Mouse (Mus musculus): ENCODE data around the gene Hectd2. TPM values are rescaled to one million over a fixed set of nuclear protein-coding genes. Genes with fewer than 3 reads are reported as not detected.
A peak's percentile ranks its signal among the peaks of the same experiment; 100 is the strongest.

The Hectd2 gene
- polyA plus RNA-seq (2015; fragmentation: Nextera tagmentation; extraction: Ambion mirVana): 1.9 and 2.1 TPM in 2 replicates

GRCm38 (mm10) chr19:36554046-36554784, at the start of gene Hectd2:
TSS of gene Hectd2 (plus strand) at chr19:36554639.
- WGBS: under 1% methylated on average over 45 of the region's 92 CpGs
- no peak within 1 kb of the TSS for H3K27ac ChIP-seq (ENCODE audit: low read length)
- no peaks in the 10 kb centered on the region for H3K4me1 ChIP-seq (ENCODE audit: insufficient read depth, low read length)
- peak within 1 kb of the TSS; percentile 84 for H3K9ac ChIP-seq (replicated peaks; ENCODE audit: low read length)
- peak within 1 kb of the TSS; percentile 61 for H3K4me3 ChIP-seq (ENCODE audit: low read length)
- peaks cover 10% of the 10 kb centered on the region for H3K27me3 ChIP-seq (ENCODE audit: insufficient read depth, low read length)
- H3K4me2 ChIP-seq (replicated peaks; ENCODE audit: low read depth, low read length): peak within 1 kb of the TSS; percentile 78
- ATAC-seq (ENCODE audit: low FRiP score, low TSS enrichment): peak; percentile 92
- no peaks in the 10 kb centered on the region for H3K36me3 ChIP-seq (ENCODE audit: insufficient read depth, low read length)
- H3K9me3 ChIP-seq (ENCODE audit: low read length): no peaks in the 10 kb centered on the region

GRCm38 (mm10) chr19:36504716-36505115, 49.7 kb upstream of the Hectd2 start:
- 94% methylated on average over 2 of the region's 2 CpGs for WGBS
- no peak for ATAC-seq (ENCODE audit: low FRiP score, low TSS enrichment)

GRCm38 (mm10) chr19:36511305-36511704, 43.1 kb upstream of the Hectd2 start:
- no peaks in the 10 kb centered on the region for H3K4me1 ChIP-seq (ENCODE audit: insufficient read depth, low read length)
- H3K4me2 ChIP-seq (replicated peaks; ENCODE audit: low read depth, low read length): no peak overlapping the region
- H3K9me3 ChIP-seq (ENCODE audit: low read length): no peaks in the 10 kb centered on the region
- H3K9ac ChIP-seq (replicated peaks; ENCODE audit: low read length): no peak overlapping the region
- no peaks in the 10 kb centered on the region for H3K27me3 ChIP-seq (ENCODE audit: insufficient read depth, low read length)
- no peaks in the 10 kb centered on the region for H3K36me3 ChIP-seq (ENCODE audit: insufficient read depth, low read length)
- H3K27ac ChIP-seq (ENCODE audit: low read length): no peak overlapping the region
- no peak overlapping the region for H3K4me3 ChIP-seq (ENCODE audit: low read length)
- WGBS: 77% methylated on average over 1 of the region's 1 CpGs
- no peak for ATAC-seq (ENCODE audit: low FRiP score, low TSS enrichment)

More at GRCm38 (mm10) chr19:36504716-36505115, 49.7 kb upstream of the Hectd2 start:
- Histone ChIP-seq H3K4me1 (ENCODE audit: insufficient read depth, low read length) (no peaks in the 10 kb centered on the region), H3K36me3 (ENCODE audit: insufficient read depth, low read length) (no peaks in the 10 kb centered on the region), H3K27ac (ENCODE audit: low read length) (no peak overlapping the region), H3K27me3 (ENCODE audit: insufficient read depth, low read length) (no peaks in the 10 kb centered on the region), H3K9me3 (ENCODE audit: low read length) (no peaks in the 10 kb centered on the region), H3K4me3 (ENCODE audit: low read length) (no peak overlapping the region), H3K4me2 (replicated peaks; ENCODE audit: low read depth, low read length) (no peak overlapping the region), H3K9ac (replicated peaks; ENCODE audit: low read length) (no peak overlapping the region)

GRCm38 (mm10) chr19:36518461-36518860, 36.0 kb upstream of the Hectd2 start:
- WGBS: 36% methylated on average over 2 of the region's 2 CpGs
- Histone ChIP-seq H3K4me3 (ENCODE audit: low read length) (no peak overlapping the region), H3K27ac (ENCODE audit: low read length) (peak overlapping the region; percentile 21; the same call in 1 of the 2 replicates), H3K9ac (replicated peaks; ENCODE audit: low read length) (no peak overlapping the region), H3K4me1 (ENCODE audit: insufficient read depth, low read length) (no peaks in the 10 kb centered on the region), H3K27me3 (ENCODE audit: insufficient read depth, low read length) (no peaks in the 10 kb centered on the region), H3K9me3 (ENCODE audit: low read length) (no peaks in the 10 kb centered on the region), H3K4me2 (replicated peaks; ENCODE audit: low read depth, low read length) (no peak overlapping the region), H3K36me3 (ENCODE audit: insufficient read depth, low read length) (no peaks in the 10 kb centered on the region)
- ATAC-seq (ENCODE audit: low FRiP score, low TSS enrichment): 0 out of 2 replicates have a peak, but pooled peaks have one; percentile 42

GRCm38 (mm10) chr19:36521568-36521967, 32.9 kb upstream of the Hectd2 start:
- Histone ChIP-seq H3K4me3 (ENCODE audit: low read length) (no peak overlapping the region), H3K9me3 (ENCODE audit: low read length) (no peaks in the 10 kb centered on the region), H3K4me1 (ENCODE audit: insufficient read depth, low read length) (no peaks in the 10 kb centered on the region), H3K36me3 (ENCODE audit: insufficient read depth, low read length) (no peaks in the 10 kb centered on the region), H3K27me3 (ENCODE audit: insufficient read depth, low read length) (no peaks in the 10 kb centered on the region), H3K9ac (replicated peaks; ENCODE audit: low read length) (no peak overlapping the region), H3K27ac (ENCODE audit: low read length) (no peak overlapping the region), H3K4me2 (replicated peaks; ENCODE audit: low read depth, low read length) (no peak overlapping the region)
- WGBS: 83% methylated on average over 2 of the region's 2 CpGs
- ATAC-seq (ENCODE audit: low FRiP score, low TSS enrichment): no peak

- WGBS: 64% methylated on average over 3 of the region's 3 CpGs
- Histone ChIP-seq H3K9ac (replicated peaks; ENCODE audit: low read length) (no peak overlapping the region), H3K4me2 (replicated peaks; ENCODE audit: low read depth, low read length) (no peak overlapping the region)
Observed at GRCm38 (mm10) chr19:36522558-36523195, 31.8 kb upstream of the Hectd2 start.

GRCm38 (mm10) chr19:36525071-36525470, 29.4 kb upstream of the Hectd2 start:
- no peak for ATAC-seq (ENCODE audit: low FRiP score, low TSS enrichment)

More at GRCm38 (mm10) chr19:36522558-36523195, 31.8 kb upstream of the Hectd2 start:
- Histone ChIP-seq H3K27ac (ENCODE audit: low read length) (no peak overlapping the region), H3K4me1 (ENCODE audit: insufficient read depth, low read length) (no peaks in the 10 kb centered on the region), H3K9me3 (ENCODE audit: low read length) (no peaks in the 10 kb centered on the region), H3K27me3 (ENCODE audit: insufficient read depth, low read length) (no peaks in the 10 kb centered on the region), H3K36me3 (ENCODE audit: insufficient read depth, low read length) (no peaks in the 10 kb centered on the region), H3K4me3 (ENCODE audit: low read length) (no peak overlapping the region)
- no peak for ATAC-seq (ENCODE audit: low FRiP score, low TSS enrichment)

GRCm38 (mm10) chr19:36533082-36533481, 21.4 kb upstream of the Hectd2 start:
- Histone ChIP-seq H3K4me3 (ENCODE audit: low read length) (no peak overlapping the region), H3K27ac (ENCODE audit: low read length) (no peak overlapping the region), H3K36me3 (ENCODE audit: insufficient read depth, low read length) (no peaks in the 10 kb centered on the region), H3K4me2 (replicated peaks; ENCODE audit: low read depth, low read length) (no peak overlapping the region), H3K9ac (replicated peaks; ENCODE audit: low read length) (no peak overlapping the region), H3K27me3 (ENCODE audit: insufficient read depth, low read length) (no peaks in the 10 kb centered on the region), H3K4me1 (ENCODE audit: insufficient read depth, low read length) (peaks cover 12% of the 10 kb centered on the region; the same call in 1 of the 2 replicates), H3K9me3 (ENCODE audit: low read length) (no peaks in the 10 kb centered on the region)
- no peak for ATAC-seq (ENCODE audit: low FRiP score, low TSS enrichment)
- 60% methylated on average over 5 of the region's 5 CpGs for WGBS

More at GRCm38 (mm10) chr19:36525071-36525470, 29.4 kb upstream of the Hectd2 start:
- Histone ChIP-seq H3K4me3 (ENCODE audit: low read length) (no peak overlapping the region), H3K36me3 (ENCODE audit: insufficient read depth, low read length) (no peaks in the 10 kb centered on the region), H3K4me2 (replicated peaks; ENCODE audit: low read depth, low read length) (no peak overlapping the region), H3K27me3 (ENCODE audit: insufficient read depth, low read length) (no peaks in the 10 kb centered on the region), H3K9ac (replicated peaks; ENCODE audit: low read length) (no peak overlapping the region), H3K27ac (ENCODE audit: low read length) (no peak overlapping the region), H3K4me1 (ENCODE audit: insufficient read depth, low read length) (no peaks in the 10 kb centered on the region), H3K9me3 (ENCODE audit: low read length) (no peaks in the 10 kb centered on the region)

- no peaks in the 10 kb centered on the region for H3K9me3 ChIP-seq (ENCODE audit: low read length)
- peak overlapping the region; percentile 25 for H3K4me3 ChIP-seq (ENCODE audit: low read length)
- peak overlapping the region; percentile 48 for H3K4me2 ChIP-seq (replicated peaks; ENCODE audit: low read depth, low read length)
- H3K36me3 ChIP-seq (ENCODE audit: insufficient read depth, low read length): no peaks in the 10 kb centered on the region
- H3K4me1 ChIP-seq (ENCODE audit: insufficient read depth, low read length): peaks cover 12% of the 10 kb centered on the region; the same call in 1 of the 2 replicates
- H3K27me3 ChIP-seq (ENCODE audit: insufficient read depth, low read length): no peaks in the 10 kb centered on the region
- 25% methylated on average over 17 of the region's 17 CpGs for WGBS
- no peak overlapping the region for H3K27ac ChIP-seq (ENCODE audit: low read length)
- ATAC-seq (ENCODE audit: low FRiP score, low TSS enrichment): peak; percentile 72
- 0 out of 2 replicates have a peak overlapping the region, but pooled peaks have one; percentile 5 for H3K9ac ChIP-seq (replicated peaks; ENCODE audit: low read length)
Observed at GRCm38 (mm10) chr19:36534011-36534765, 20.3 kb upstream of the Hectd2 start.
